Mouse (Mus musculus): ENCODE data around the gene Olfr1215.
"Not testable (repeated sequence)": the region's sequence is repeated elsewhere in the genome, so short reads cannot be mapped to it uniquely, and the experiment has no call there.

Olfr1215 gene

DNA sequence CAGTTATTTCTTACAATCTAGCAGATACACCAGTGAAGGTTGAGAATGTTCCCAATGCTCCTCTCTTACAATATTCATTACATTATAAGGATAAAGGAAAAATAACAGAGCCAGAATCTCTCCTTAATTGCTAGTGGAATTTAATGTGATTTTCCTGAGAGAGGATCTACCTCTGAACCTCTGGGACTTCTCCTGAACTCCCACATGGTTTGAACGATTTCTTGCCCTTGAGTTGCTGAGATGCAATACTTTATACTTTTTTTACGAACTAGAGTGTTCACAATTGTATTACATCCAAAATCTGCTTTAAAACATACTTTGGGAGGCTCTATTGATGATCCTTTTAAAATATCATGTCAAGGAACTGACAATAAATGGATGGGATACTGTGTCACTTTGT lies at the start of gene Olfr1215:
Gene Olfr1215 (minus strand): TSS at position 101 of the 400 bp plus-strand sequence.
- H3K36me3 ChIP-seq (ENCODE audit: insufficient read depth, low read length), result no peaks in the 10 kb centered on the region
- no peaks in the 10 kb centered on the region for H3K9me3 ChIP-seq (ENCODE audit: low read length)
- no peaks in the 10 kb centered on the region for H3K27me3 ChIP-seq (ENCODE audit: insufficient read depth, low read length)
- H3K4me1 ChIP-seq (replicated peaks; ENCODE audit: low read depth, low read length), result no peaks in the 10 kb centered on the region
- TF ChIP-seq NANOG (IDR thresholded peaks at IDR 0.05; ENCODE audit: borderline replicate concordance, low read length), result no peak
- no peak for TF ChIP-seq POU5F1 (IDR thresholded peaks at IDR 0.05; ENCODE audit: borderline replicate concordance, low read length)
- TF ChIP-seq CTCF (conservative IDR thresholded peaks at IDR 0.05; ENCODE audit: low read length), result no peak
- no peak within 1 kb of the TSS for H3K4me3 ChIP-seq (replicated peaks; ENCODE audit: low read length)

DNA sequence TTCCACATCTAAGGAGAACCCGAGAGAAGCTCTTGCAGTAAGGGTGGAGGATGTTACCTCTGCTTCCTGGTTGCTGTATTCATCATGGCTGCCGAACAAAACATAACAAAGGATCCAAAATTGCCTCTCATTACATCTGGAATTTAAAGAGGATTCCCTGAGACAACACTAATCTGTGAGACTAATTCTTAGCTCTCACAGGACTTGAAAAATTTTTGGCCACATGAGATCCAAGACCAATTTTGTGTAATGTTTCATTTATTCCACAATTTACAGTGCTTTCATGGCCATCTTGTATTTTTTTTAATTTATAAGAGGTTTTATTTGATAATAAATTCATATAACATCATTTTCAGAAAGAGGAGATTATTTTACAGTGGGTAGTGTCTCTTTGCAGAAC lies 25.2 kb upstream of the Olfr1215 start, which contains the start of gene Olfr1217:
Gene Olfr1217 (minus strand): TSS at position 101 of the 400 bp plus-strand sequence.
- TF ChIP-seq CTCF (conservative IDR thresholded peaks at IDR 0.05; ENCODE audit: low read length), result no peak
- TF ChIP-seq POU5F1 (IDR thresholded peaks at IDR 0.05; ENCODE audit: borderline replicate concordance, low read length), result no peak
- no peak for TF ChIP-seq NANOG (IDR thresholded peaks at IDR 0.05; ENCODE audit: borderline replicate concordance, low read length)
- H3K4me3 ChIP-seq (replicated peaks; ENCODE audit: low read length), result no peak within 1 kb of the TSS

GRCm38 (mm10) chr2:89021436-89021835 lies 14.7 kb upstream of the Olfr1215 start:
- not testable (repeated sequence) for H3K4me3 ChIP-seq (replicated peaks; ENCODE audit: low read length); H3K4me1 ChIP-seq (replicated peaks; ENCODE audit: low read depth, low read length); H3K36me3 ChIP-seq (ENCODE audit: insufficient read depth, low read length); H3K27me3 ChIP-seq (ENCODE audit: insufficient read depth, low read length); H3K9me3 ChIP-seq (ENCODE audit: low read length)

More for the DNA sequence above, 25.2 kb upstream of the Olfr1215 start, which contains the start of gene Olfr1217:
- no peaks in the 10 kb centered on the region for H3K27me3 ChIP-seq (ENCODE audit: insufficient read depth, low read length)
- 0 out of 2 replicates have a peak, but pooled peaks cover 6% of the 10 kb centered on the region for H3K9me3 ChIP-seq (ENCODE audit: low read length)
- no peaks in the 10 kb centered on the region for H3K36me3 ChIP-seq (ENCODE audit: insufficient read depth, low read length)
- H3K4me1 ChIP-seq (replicated peaks; ENCODE audit: low read depth, low read length), result no peaks in the 10 kb centered on the region

GRCm38 (mm10) chr2:89018240-89018639 lies 11.5 kb upstream of the Olfr1215 start, which contains the start of gene Olfr1216:
TSS of gene Olfr1216 (minus strand) at chr2:89018340.
- Histone ChIP-seq H3K9me3 (ENCODE audit: low read length) (no peaks in the 10 kb centered on the region), H3K4me1 (replicated peaks; ENCODE audit: low read depth, low read length) (no peaks in the 10 kb centered on the region), H3K4me3 (replicated peaks; ENCODE audit: low read length) (no peak within 1 kb of the TSS), H3K36me3 (ENCODE audit: insufficient read depth, low read length) (no peaks in the 10 kb centered on the region), H3K27me3 (ENCODE audit: insufficient read depth, low read length) (no peaks in the 10 kb centered on the region)
- TF ChIP-seq CTCF (conservative IDR thresholded peaks at IDR 0.05; ENCODE audit: low read length), result no peak
- TF ChIP-seq NANOG (IDR thresholded peaks at IDR 0.05; ENCODE audit: borderline replicate concordance, low read length), result no peak
- no peak for TF ChIP-seq POU5F1 (IDR thresholded peaks at IDR 0.05; ENCODE audit: borderline replicate concordance, low read length)

DNA sequence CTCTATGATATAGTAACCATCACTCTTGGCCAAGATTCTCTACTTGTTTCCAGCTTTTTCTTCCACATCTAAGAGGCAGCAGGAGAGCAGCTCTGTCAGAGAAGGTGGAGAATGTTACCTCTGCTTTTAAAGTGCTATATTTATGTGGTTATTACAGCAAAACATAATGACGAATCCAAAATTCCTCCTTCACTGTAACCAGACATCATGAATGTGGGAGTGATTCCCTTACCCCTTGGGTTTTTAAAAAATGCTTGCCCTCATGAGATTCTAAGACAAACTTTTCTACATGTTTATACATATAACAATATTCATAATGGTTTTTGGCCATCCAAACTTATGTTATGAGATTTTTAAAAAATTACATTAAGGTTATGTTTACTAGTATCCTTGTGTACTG lies 14.2 kb downstream of the Olfr1215 start, which contains the start of gene Olfr1214:
Gene Olfr1214 (minus strand): TSS at position 101 of the 400 bp plus-strand sequence.
- no peaks in the 10 kb centered on the region for H3K27me3 ChIP-seq (ENCODE audit: insufficient read depth, low read length)
- H3K9me3 ChIP-seq (ENCODE audit: low read length), result no peaks in the 10 kb centered on the region
- no peaks in the 10 kb centered on the region for H3K36me3 ChIP-seq (ENCODE audit: insufficient read depth, low read length)
- no peak within 1 kb of the TSS for H3K4me3 ChIP-seq (replicated peaks; ENCODE audit: low read length)
- no peaks in the 10 kb centered on the region for H3K4me1 ChIP-seq (replicated peaks; ENCODE audit: low read depth, low read length)
- TF ChIP-seq NANOG (IDR thresholded peaks at IDR 0.05; ENCODE audit: borderline replicate concordance, low read length), result no peak
- TF ChIP-seq POU5F1 (IDR thresholded peaks at IDR 0.05; ENCODE audit: borderline replicate concordance, low read length), result no peak

DNA sequence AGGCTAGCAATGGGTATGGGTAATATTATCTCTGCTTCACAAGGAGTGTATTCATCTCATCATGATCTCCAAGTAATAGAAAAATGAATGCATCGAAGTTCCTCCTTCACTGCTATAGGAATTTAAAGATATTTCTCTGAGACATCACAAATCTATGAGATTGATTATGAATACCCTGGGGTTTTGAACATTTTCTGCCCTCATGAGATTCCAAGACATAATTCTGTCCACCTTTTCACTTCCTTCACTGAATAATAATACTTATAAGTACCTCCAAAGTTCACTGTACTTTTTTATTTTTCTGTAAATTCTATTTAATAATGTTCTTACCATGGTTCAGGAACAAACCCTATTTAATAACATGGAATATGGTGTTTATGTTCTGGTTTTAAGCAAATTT lies 26.6 kb downstream of the Olfr1215 start, which contains the start of gene Gm13762:
Gene Gm13762 (minus strand): TSS at position 101 of the 400 bp plus-strand sequence.
- no peaks in the 10 kb centered on the region for H3K27me3 ChIP-seq (ENCODE audit: insufficient read depth, low read length)
- H3K9me3 ChIP-seq (ENCODE audit: low read length), result no peaks in the 10 kb centered on the region
- no peak for TF ChIP-seq CTCF (conservative IDR thresholded peaks at IDR 0.05; ENCODE audit: low read length)
- TF ChIP-seq NANOG (IDR thresholded peaks at IDR 0.05; ENCODE audit: borderline replicate concordance, low read length), result no peak
- no peak for TF ChIP-seq POU5F1 (IDR thresholded peaks at IDR 0.05; ENCODE audit: borderline replicate concordance, low read length)
- no peak within 1 kb of the TSS for H3K4me3 ChIP-seq (replicated peaks; ENCODE audit: low read length)
- no peaks in the 10 kb centered on the region for H3K4me1 ChIP-seq (replicated peaks; ENCODE audit: low read depth, low read length)
- H3K36me3 ChIP-seq (ENCODE audit: insufficient read depth, low read length), result no peaks in the 10 kb centered on the region

GRCm38 (mm10) chr2:88953669-88954068 lies 53.1 kb downstream of the Olfr1215 start, which contains the start of gene Olfr1212:
TSS of gene Olfr1212 (plus strand) at chr2:88953969.
- H3K27me3 ChIP-seq (ENCODE audit: insufficient read depth, low read length), result no peaks in the 10 kb centered on the region
- no peaks in the 10 kb centered on the region for H3K9me3 ChIP-seq (ENCODE audit: low read length)
- H3K4me3 ChIP-seq (replicated peaks; ENCODE audit: low read length), result no peak within 1 kb of the TSS
- TF ChIP-seq CTCF (conservative IDR thresholded peaks at IDR 0.05; ENCODE audit: low read length) (no peak), POU5F1 (IDR thresholded peaks at IDR 0.05; ENCODE audit: borderline replicate concordance, low read length) (no peak), NANOG (IDR thresholded peaks at IDR 0.05; ENCODE audit: borderline replicate concordance, low read length) (no peak)
- no peaks in the 10 kb centered on the region for H3K36me3 ChIP-seq (ENCODE audit: insufficient read depth, low read length)
- no peaks in the 10 kb centered on the region for H3K4me1 ChIP-seq (replicated peaks; ENCODE audit: low read depth, low read length)

Data from E14TG2a.4 (cell line).